ENCODE assay signal across 8 mouse cellular contexts in the genomic region with DNA sequence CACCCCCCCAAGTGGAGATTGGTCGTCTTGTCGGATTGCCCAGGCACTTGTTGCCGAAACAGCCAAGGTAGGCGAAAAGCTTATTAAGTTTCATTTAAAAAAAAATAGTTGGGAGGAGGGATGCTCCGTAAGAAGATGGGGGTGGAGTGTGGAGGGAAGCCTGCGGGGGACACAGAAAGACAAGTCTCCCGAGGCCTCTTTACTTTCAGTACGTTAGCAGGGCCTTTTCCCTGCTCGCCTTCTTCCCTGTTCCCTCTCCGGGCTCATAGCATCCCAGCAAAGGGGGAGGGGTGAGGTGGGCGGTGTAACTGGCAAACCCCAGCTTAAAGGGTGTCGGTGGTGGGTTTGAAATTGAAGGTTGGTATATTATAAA.
DNase-seq lines count a peak whose midpoint lies in the region; ATAC-seq and TF ChIP-seq lines count a peak whose summit lies in the region.

No protein-coding gene starts in this region.

- H3K27me3 ChIP-seq in MEL (ENCODE audit: control insufficient read depth in 1 of 2, insufficient read depth in 2 of 2, low read length in 2 of 2), result no peaks in the 10 kb centered on the region
- no peaks in the 10 kb centered on the region for H3K27me3 ChIP-seq in forebrain, embryonic 11.5 days (ENCODE audit: control insufficient read depth, insufficient read depth, low read length)
- H3K27me3 ChIP-seq in lung, postnatal 0 days (replicated peaks; ENCODE audit: insufficient read depth, low read length), result no peaks in the 10 kb centered on the region
- no peaks in the 10 kb centered on the region for H3K27me3 ChIP-seq in stomach, postnatal 0 days (ENCODE audit: control insufficient read depth, insufficient read depth, low read length)

- TF ChIP-seq CTCF in MEL (IDR thresholded peaks at IDR 0.05 in 2 of 3, conservative IDR thresholded peaks at IDR 0.05 in 1 of 3; ENCODE audit: control insufficient read depth in 1 of 3, insufficient read depth in 1 of 3, low read depth in 2 of 3, low read length in 3 of 3, poor library complexity in 1 of 3, severe bottlenecking in 1 of 3), result no peak
- TF ChIP-seq CTCF in lung, postnatal 0 days (IDR thresholded peaks at IDR 0.05), result no peak
- TF ChIP-seq CTCF in stomach, postnatal 0 days (IDR thresholded peaks at IDR 0.05; ENCODE audit: low read depth), result no peak

- H3K4me1 ChIP-seq in MEL (ENCODE audit: control insufficient read depth in 1 of 2, insufficient read depth in 2 of 2, low read length in 2 of 2), result peaks cover 10 to 40% of the 10 kb centered on the region in 2 experiments
- peaks cover 9% of the 10 kb centered on the region; the same call in 1 of the 2 replicates for H3K4me1 ChIP-seq in forebrain, embryonic 11.5 days (replicated peaks; ENCODE audit: control insufficient read depth, insufficient read depth, low read length)
- H3K4me1 ChIP-seq in lung, postnatal 0 days (ENCODE audit: insufficient read depth, low read depth, low read length), result peaks cover 13% of the 10 kb centered on the region; the same call in 1 of the 2 replicates
- H3K4me1 ChIP-seq in stomach, postnatal 0 days (replicated peaks; ENCODE audit: control insufficient read depth, insufficient read depth), result peaks cover 5% of the 10 kb centered on the region; the same call in 1 of the 2 replicates

- H3K4me3 ChIP-seq in MEL (ENCODE audit: control insufficient read depth in 1 of 2, insufficient read depth in 1 of 2, low read depth in 2 of 2, low read length in 2 of 2), result peak overlapping the region; percentile 77 to 88
- H3K4me3 ChIP-seq in forebrain, embryonic 11.5 days (ENCODE audit: low read depth, low read length), result peak overlapping the region; percentile 64
- peak overlapping the region; percentile 62 for H3K4me3 ChIP-seq in lung, postnatal 0 days (ENCODE audit: low read depth, low read length)
- peak overlapping the region; percentile 63 for H3K4me3 ChIP-seq in stomach, postnatal 0 days (ENCODE audit: low read depth, low read length)

- H3K79me2 ChIP-seq in MEL (ENCODE audit: control insufficient read depth, insufficient read depth, low read length, poor library complexity), result peaks cover 7% of the 10 kb centered on the region; the same call in 1 of the 2 replicates

- no peak for TF ChIP-seq POLR2A in MEL (IDR thresholded peaks at IDR 0.05; ENCODE audit: control insufficient read depth in 1 of 2, insufficient read depth in 1 of 2, low read depth in 1 of 2, low read length in 2 of 2, poor library complexity in 1 of 2)

- no peak overlapping the region for H3K27ac ChIP-seq in MEL (ENCODE audit: control insufficient read depth, low read depth, low read length)
- peak overlapping the region; percentile 98; the same call in 1 of the 2 replicates for H3K27ac ChIP-seq in forebrain, embryonic 11.5 days (ENCODE audit: low read depth, low read length)
- peak overlapping the region; percentile 87 for H3K27ac ChIP-seq in lung, postnatal 0 days (ENCODE audit: low read length)
- peak overlapping the region; percentile 79 for H3K27ac ChIP-seq in stomach, postnatal 0 days (replicated peaks)

- ATAC-seq in forebrain, embryonic 11.5 days (replicated peaks; ENCODE audit: low FRiP score), result no peak
- no peak for ATAC-seq in lung, postnatal 0 days
- no peak for ATAC-seq in stomach, postnatal 0 days (ENCODE audit: low FRiP score, low TSS enrichment)

- no peaks in the 10 kb centered on the region for H3K9me3 ChIP-seq in MEL (replicated peaks; ENCODE audit: insufficient read depth, low read length)
- no peaks in the 10 kb centered on the region for H3K9me3 ChIP-seq in forebrain, embryonic 11.5 days (ENCODE audit: control insufficient read depth, low read length)
- H3K9me3 ChIP-seq in lung, postnatal 0 days (ENCODE audit: low read length), result no peaks in the 10 kb centered on the region
- no peaks in the 10 kb centered on the region for H3K9me3 ChIP-seq in stomach, postnatal 0 days (ENCODE audit: control insufficient read depth, low read length)

- H3K9ac ChIP-seq in MEL (ENCODE audit: control insufficient read depth, low read depth, low read length, poor library complexity, severe bottlenecking), result peak overlapping the region; percentile 76
- H3K9ac ChIP-seq in forebrain, embryonic 11.5 days (ENCODE audit: low read length), result peak overlapping the region; percentile 92
- H3K9ac ChIP-seq in lung, postnatal 0 days (replicated peaks; ENCODE audit: low read depth), result peak overlapping the region; percentile 40; the same call in 1 of the 2 replicates
- peak overlapping the region; percentile 69 for H3K9ac ChIP-seq in stomach, postnatal 0 days (ENCODE audit: low read length)

- TF ChIP-seq EP300 in MEL (IDR thresholded peaks at IDR 0.05; ENCODE audit: low read depth in 1 of 2, low read length in 2 of 2), result no peak
- TF ChIP-seq EP300 in lung, postnatal 0 days (IDR thresholded peaks at IDR 0.05), result no peak
- no peak for TF ChIP-seq EP300 in stomach, postnatal 0 days (optimal IDR thresholded peaks at IDR 0.05)

- H3K36me3 ChIP-seq in MEL (ENCODE audit: control insufficient read depth in 1 of 2, insufficient read depth in 2 of 2, low read length in 2 of 2), result peaks cover 0 to 35% of the 10 kb centered on the region in 2 experiments; a peak in 2 of 4 replicates
- no peaks in the 10 kb centered on the region for H3K36me3 ChIP-seq in forebrain, embryonic 11.5 days (ENCODE audit: control insufficient read depth, insufficient read depth, low read length)
- H3K36me3 ChIP-seq in lung, postnatal 0 days (ENCODE audit: insufficient read depth, low read length), result no peaks in the 10 kb centered on the region
- no peaks in the 10 kb centered on the region for H3K36me3 ChIP-seq in stomach, postnatal 0 days (ENCODE audit: control insufficient read depth, insufficient read depth, low read length)

- TF ChIP-seq RAD21 in MEL (IDR thresholded peaks at IDR 0.05; ENCODE audit: low read depth, low read length), result no peak

- peak; percentile 96 for DNase-seq in heart, adult 11 months
- no peak for DNase-seq in heart, adult 8-10 months (ENCODE audit: low spot score)
- DNase-seq in MEL (ENCODE audit: low read depth, low spot score), result no peak
- DNase-seq in forebrain, embryonic 11.5 days (ENCODE audit: low spot score), result peak; percentile 59
- DNase-seq in induced T-regulatory cell, adult 2 months (ENCODE audit: low read depth), result peak; percentile 39
- peak; percentile 38 for DNase-seq in lung, postnatal 0 days (ENCODE audit: low spot score)
- peak; percentile 40 for DNase-seq in stomach, postnatal 0 days (ENCODE audit: low spot score)
- DNase-seq in T-cell, adult 2 months (ENCODE audit: low spot score), result no peak

- H3K4me2 ChIP-seq in forebrain, embryonic 11.5 days (ENCODE audit: low read depth, low read length, severe bottlenecking), result peak overlapping the region; percentile 90
- H3K4me2 ChIP-seq in lung, postnatal 0 days (replicated peaks; ENCODE audit: low read depth, low read length), result peak overlapping the region; percentile 94
- H3K4me2 ChIP-seq in stomach, postnatal 0 days (replicated peaks; ENCODE audit: low read depth), result peak overlapping the region; percentile 73

- under 1% methylated on average over 12 of the region's 12 CpGs for WGBS in forebrain, embryonic 11.5 days
- under 1% methylated on average over 12 of the region's 12 CpGs for WGBS in lung, postnatal 0 days
- 0% methylated on average over 12 of the region's 12 CpGs for WGBS in stomach, postnatal 0 days

TF ChIP-seq in MEL, 35 proteins besides CTCF, POLR2A, EP300 and RAD21:
- TF ChIP-seq BHLHE40 (IDR thresholded peaks at IDR 0.05; ENCODE audit: borderline replicate concordance, low read depth, low read length), result no peak
- TF ChIP-seq SIN3A (IDR thresholded peaks at IDR 0.05; ENCODE audit: low read length), result 0 out of 2 replicates have a peak, but pooled peaks have one; percentile 43

Comparison
In these comparisons a context has a peak if more than half of its experiments do, and no peak if none do; other contexts are left out.
1. DNase-seq: peak in heart, adult 11 months (single experiment), forebrain, embryonic 11.5 days (single experiment), induced T-regulatory cell, adult 2 months (single experiment), lung, postnatal 0 days (single experiment) and stomach, postnatal 0 days (single experiment); none in heart, adult 8-10 months (single experiment), MEL (single experiment) and T-cell, adult 2 months (single experiment).
2. H3K9ac ChIP-seq: peak in every context shown above with its lines; median percentile 92 in forebrain, embryonic 11.5 days; 76 in MEL; 69 in stomach, postnatal 0 days; 40 in lung, postnatal 0 days.
3. Peak in every context shown above with its lines, with median percentiles within 50 percentile points of each other: H3K4me3 ChIP-seq and H3K4me2 ChIP-seq.